33 mouse cellular contexts compared by ENCODE assay signal in the genomic region with DNA sequence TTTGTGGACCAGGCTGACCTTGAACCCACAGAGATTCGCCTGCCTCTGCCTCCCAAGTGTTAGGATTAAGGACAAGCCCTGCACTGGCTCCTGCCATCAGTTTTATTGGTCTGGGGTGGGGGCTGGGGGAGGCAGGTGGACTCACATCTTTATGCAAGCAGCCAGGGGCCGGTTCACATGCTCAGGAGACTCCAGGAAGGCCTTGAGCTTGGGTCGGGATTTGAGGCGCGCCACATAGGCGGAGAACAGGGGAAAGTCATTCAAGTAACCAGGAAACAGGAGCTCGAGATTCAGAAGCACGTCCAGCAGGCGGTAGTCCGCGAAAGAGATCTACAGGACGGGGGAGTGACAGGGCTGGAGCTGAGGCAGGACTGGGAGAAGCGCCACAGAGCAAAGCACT. TPM values are rescaled to one million over a fixed set of nuclear protein-coding genes. Genes with fewer than 3 reads are reported as not detected.
DNase-seq lines count a peak whose midpoint lies in the region; ATAC-seq and TF ChIP-seq lines count a peak whose summit lies in the region.
"Had no signal": no experiment of that assay in that cellular context is flagged by ENCODE, and none has a peak within 500 bp of the region (broad histone marks: within the 10 kb centered on the region; RNA-seq: fewer than 3 reads in every experiment).

No protein-coding gene starts in this region.

- DNase-seq in liver, adult 2 months (ENCODE audit: extremely low read depth, low read depth, low spot score), result no peak
- no peak for DNase-seq in liver, embryonic 11.5 days (ENCODE audit: low spot score)
- DNase-seq in ES-CJ7 (ENCODE audit: low read depth, low spot score), result peak; percentile 53
- no peak for DNase-seq in cerebellum, adult 9-10 months
- DNase-seq in hindbrain, embryonic 10.5 days (ENCODE audit: low spot score), result no peak
- DNase-seq: adrenal gland, postnatal 10 days; adrenal gland, postnatal 36 days; B cell, adult 2 months; cerebellum, adult 18-20 months; cerebellum, adult 9-11 months; cerebellum, postnatal 25 days; gastrocnemius, postnatal 25 days; heart, adult 2 months had no signal

- H3K79me2 ChIP-seq in liver, adult 2 months (ENCODE audit: control insufficient read depth, insufficient read depth, low read length), result no peaks in the 10 kb centered on the region

- H3K4me1 ChIP-seq in liver, adult 2 months (ENCODE audit: control insufficient read depth, insufficient read depth, low read length), result peaks cover 28% of the 10 kb centered on the region
- H3K4me1 ChIP-seq in liver, embryonic 11.5 days (replicated peaks; ENCODE audit: control insufficient read depth, insufficient read depth, low read length), result peaks cover 29% of the 10 kb centered on the region
- peaks cover 68% of the 10 kb centered on the region for H3K4me1 ChIP-seq in liver, embryonic 15.5 days (replicated peaks)
- H3K4me1 ChIP-seq in small intestine, adult 2 months (ENCODE audit: control insufficient read depth, insufficient read depth, insufficient read length, low read length), result peaks cover 43% of the 10 kb centered on the region
- peaks cover 12% of the 10 kb centered on the region for H3K4me1 ChIP-seq in hindbrain, embryonic 10.5 days (replicated peaks)

- H3K27me3 ChIP-seq in liver, adult 2 months (ENCODE audit: control insufficient read depth, insufficient read depth, low read length), result no peaks in the 10 kb centered on the region
- no peaks in the 10 kb centered on the region for H3K27me3 ChIP-seq in liver, embryonic 11.5 days (replicated peaks; ENCODE audit: control insufficient read depth, insufficient read depth, low read length)
- no peaks in the 10 kb centered on the region for H3K27me3 ChIP-seq in liver, embryonic 15.5 days
- no peaks in the 10 kb centered on the region for H3K27me3 ChIP-seq in small intestine, adult 2 months (ENCODE audit: control insufficient read depth, insufficient read depth, low read length)
- H3K27me3 ChIP-seq in hindbrain, embryonic 10.5 days (ENCODE audit: insufficient read depth, poor library complexity, severe bottlenecking), result no peaks in the 10 kb centered on the region
- H3K27me3 ChIP-seq: CH12.LX; embryonic facial prominence, embryonic 12.5 days; embryonic facial prominence, embryonic 15.5 days had no signal

- ATAC-seq in liver, embryonic 11.5 days (replicated peaks; ENCODE audit: low FRiP score), result no peak
- ATAC-seq in liver, embryonic 15.5 days (ENCODE audit: insufficient read depth), result no peak
- ATAC-seq: forebrain, embryonic 14.5 days; hindbrain, postnatal 0 days; inflammation-experienced regulatory T-cells, adult 6 months had no signal

- no peak overlapping the region for H3K4me2 ChIP-seq in liver, embryonic 11.5 days
- H3K4me2 ChIP-seq in liver, embryonic 15.5 days, result peak overlapping the region; percentile 75
- H3K4me2 ChIP-seq: embryonic facial prominence, embryonic 12.5 days; embryonic facial prominence, embryonic 15.5 days; heart, embryonic 11.5 days; hindbrain, embryonic 14.5 days had no signal

- no peak overlapping the region for H3K4me3 ChIP-seq in liver, adult 2 months (ENCODE audit: insufficient read depth, low read depth, low read length)
- no peak overlapping the region for H3K4me3 ChIP-seq in liver, embryonic 11.5 days (ENCODE audit: low read depth, low read length)
- H3K4me3 ChIP-seq in liver, embryonic 15.5 days (replicated peaks), result no peak overlapping the region
- no peak overlapping the region for H3K4me3 ChIP-seq in small intestine, adult 2 months (ENCODE audit: low read depth, low read length)
- no peak overlapping the region for H3K4me3 ChIP-seq in hindbrain, embryonic 10.5 days
- H3K4me3 ChIP-seq: embryonic facial prominence, embryonic 12.5 days; embryonic facial prominence, embryonic 15.5 days; heart, adult 2 months had no signal

- TF ChIP-seq POLR2A in liver, adult 2 months (IDR thresholded peaks at IDR 0.05; ENCODE audit: extremely low read depth, insufficient read depth, low read length), result no peak
- 0 out of 2 replicates have a peak, but pooled peaks have one; percentile 22 for TF ChIP-seq POLR2A in small intestine, adult 2 months (IDR thresholded peaks at IDR 0.05; ENCODE audit: low read depth, low read length)

- no peaks in the 10 kb centered on the region for H3K9me3 ChIP-seq in liver, embryonic 11.5 days (ENCODE audit: control insufficient read depth, low read length)
- H3K9me3 ChIP-seq in liver, embryonic 15.5 days (replicated peaks), result no peaks in the 10 kb centered on the region
- H3K9me3 ChIP-seq in hindbrain, embryonic 10.5 days, result no peaks in the 10 kb centered on the region
- H3K9me3 ChIP-seq: embryonic facial prominence, embryonic 12.5 days; embryonic facial prominence, embryonic 15.5 days had no signal

- no peak overlapping the region for H3K9ac ChIP-seq in liver, adult 2 months (ENCODE audit: low read depth, low read length)
- no peak overlapping the region for H3K9ac ChIP-seq in liver, embryonic 11.5 days (ENCODE audit: low read depth, low read length)
- 0 out of 2 replicates have a peak overlapping the region, but pooled peaks have one; percentile 1 for H3K9ac ChIP-seq in liver, embryonic 15.5 days
- H3K9ac ChIP-seq: embryonic facial prominence, embryonic 12.5 days; embryonic facial prominence, embryonic 15.5 days; hindbrain, embryonic 14.5 days had no signal

- no peaks in the 10 kb centered on the region for H3K36me3 ChIP-seq in liver, adult 2 months (ENCODE audit: control insufficient read depth, insufficient read depth, low read length)
- H3K36me3 ChIP-seq in liver, embryonic 11.5 days (ENCODE audit: control insufficient read depth, insufficient read depth, low read length), result no peaks in the 10 kb centered on the region
- H3K36me3 ChIP-seq in liver, embryonic 15.5 days (replicated peaks), result no peaks in the 10 kb centered on the region
- no peaks in the 10 kb centered on the region for H3K36me3 ChIP-seq in small intestine, adult 2 months (ENCODE audit: control insufficient read depth, insufficient read depth, low read length)
- H3K36me3 ChIP-seq in hindbrain, embryonic 10.5 days, result no peaks in the 10 kb centered on the region
- H3K36me3 ChIP-seq: embryonic facial prominence, embryonic 12.5 days; embryonic facial prominence, embryonic 15.5 days had no signal

- 86% methylated on average over 13 of the region's 13 CpGs for WGBS in liver, adult 2 months
- 84% methylated on average over 13 of the region's 13 CpGs for WGBS in liver, embryonic 11.5 days
- WGBS in liver, embryonic 15.5 days (ENCODE audit: insufficient replicate concordance), result 79% methylated on average over 13 of the region's 13 CpGs
- 85% methylated on average over 13 of the region's 13 CpGs for WGBS in small intestine, adult 2 months
- WGBS in hindbrain, embryonic 10.5 days, result 87% methylated on average over 13 of the region's 13 CpGs

- peak overlapping the region; percentile 98 for H3K27ac ChIP-seq in liver, adult 2 months (replicated peaks; ENCODE audit: insufficient read depth, low read depth, low read length)
- H3K27ac ChIP-seq in liver, embryonic 11.5 days (ENCODE audit: low read depth, low read length), result no peak overlapping the region
- H3K27ac ChIP-seq in liver, embryonic 15.5 days (replicated peaks), result peak overlapping the region; percentile 91
- peak overlapping the region; percentile 80; the same call in 1 of the 2 replicates for H3K27ac ChIP-seq in small intestine, adult 2 months (ENCODE audit: insufficient read depth, low read depth, low read length)
- H3K27ac ChIP-seq in hindbrain, embryonic 10.5 days, result no peak overlapping the region
- H3K27ac ChIP-seq: embryonic facial prominence, embryonic 12.5 days; embryonic facial prominence, embryonic 15.5 days; heart, adult 2 months; hindbrain, embryonic 14.5 days; hindbrain, postnatal 0 days had no signal

- TF ChIP-seq CTCF in liver, adult 2 months (IDR thresholded peaks at IDR 0.05; ENCODE audit: low read depth, low read length), result no peak
- TF ChIP-seq CTCF in small intestine, adult 2 months (IDR thresholded peaks at IDR 0.05; ENCODE audit: extremely low read depth, insufficient read length, insufficient replicate concordance, low read depth, low read length), result no peak

RNA-seq across cellular contexts. Expression of a gene that starts 2.0 kb away (rescaled TPM):
- total RNA-seq in liver, adult 2 months (2014; rRNA removed), result 21.5 and 28.1 TPM in 2 replicates
- polyA plus RNA-seq in liver, adult 2 months (2012; rRNA removed), result 54.3 and 66.1 TPM in 2 replicates
- 14.6 and 16.7 TPM in 2 replicates for polyA plus RNA-seq in liver, embryonic 11.5 days (2014; fragmentation: Nextera tagmentation; extraction: Ambion mirVana)
- 77.6 and 97.4 TPM in 2 replicates for polyA plus RNA-seq in liver, embryonic 15.5 days (2015; fragmentation: Nextera tagmentation; extraction: Ambion mirVana)
- 11.8 and 15.0 TPM in 2 replicates for polyA plus RNA-seq in small intestine, adult 2 months (2012; rRNA removed)
- not detected in 2 replicates for polyA plus RNA-seq in hindbrain, embryonic 10.5 days (2016; fragmentation: Nextera tagmentation; extraction: Ambion mirVana)
- total RNA-seq: gastrocnemius, adult 8-10 months; gastrocnemius, postnatal 25 days; granulocyte monocyte progenitor cell, adult 5-6 weeks; heart, adult 2 months; heart, postnatal 25 days; hindbrain, postnatal 0 days had no signal
- polyA plus RNA-seq: embryonic facial prominence, embryonic 12.5 days; forebrain, embryonic 11.5 days; forebrain, embryonic 14.5 days; heart, embryonic 14.5 days; heart, postnatal 0 days; hindbrain, embryonic 11.5 days; hindbrain, embryonic 14.5 days; hindbrain, postnatal 0 days had no signal

RNA-seq across cellular contexts. Expression of a gene that starts 11.6 kb away (rescaled TPM):
- total RNA-seq in liver, adult 2 months (2014; rRNA removed), result 4.1 and 7.9 TPM in 2 replicates
- polyA plus RNA-seq in liver, adult 2 months (2012; rRNA removed), result 4.4 and 9.2 TPM in 2 replicates
- polyA plus RNA-seq in liver, embryonic 11.5 days (2014; fragmentation: Nextera tagmentation; extraction: Ambion mirVana), result 5.5 and 6.1 TPM in 2 replicates
- 7.7 and 8.0 TPM in 2 replicates for polyA plus RNA-seq in liver, embryonic 15.5 days (2015; fragmentation: Nextera tagmentation; extraction: Ambion mirVana)
- 231 and 289 TPM in 2 replicates for polyA plus RNA-seq in small intestine, adult 2 months (2012; rRNA removed)
- 1.3 and 2.1 TPM in 2 replicates for polyA plus RNA-seq in hindbrain, embryonic 10.5 days (2016; fragmentation: Nextera tagmentation; extraction: Ambion mirVana)

RNA-seq across cellular contexts. Expression of a gene that starts 19.6 kb away (rescaled TPM):
- 456 and 810 TPM in 2 replicates for total RNA-seq in liver, adult 2 months (2014; rRNA removed)
- 965 and 1,374 TPM in 2 replicates for polyA plus RNA-seq in liver, adult 2 months (2012; rRNA removed)
- polyA plus RNA-seq in liver, embryonic 11.5 days (2014; fragmentation: Nextera tagmentation; extraction: Ambion mirVana), result 733 and 765 TPM in 2 replicates
- 752 and 794 TPM in 2 replicates for polyA plus RNA-seq in liver, embryonic 15.5 days (2015; fragmentation: Nextera tagmentation; extraction: Ambion mirVana)
- polyA plus RNA-seq in small intestine, adult 2 months (2012; rRNA removed), result 798 and 1,214 TPM in 2 replicates
- 442 and 460 TPM in 2 replicates for polyA plus RNA-seq in hindbrain, embryonic 10.5 days (2016; fragmentation: Nextera tagmentation; extraction: Ambion mirVana)

RNA-seq across cellular contexts. Expression of a gene that starts 24.0 kb away (rescaled TPM):
- total RNA-seq in liver, adult 2 months (2014; rRNA removed), result 0.13 and 0.37 TPM in 2 replicates
- 0.27 and 0.70 TPM in 2 replicates for polyA plus RNA-seq in liver, adult 2 months (2012; rRNA removed)
- polyA plus RNA-seq in liver, embryonic 11.5 days (2014; fragmentation: Nextera tagmentation; extraction: Ambion mirVana), result 0.51 and 0.52 TPM in 2 replicates
- polyA plus RNA-seq in liver, embryonic 15.5 days (2015; fragmentation: Nextera tagmentation; extraction: Ambion mirVana), result 0.29 and 0.38 TPM in 2 replicates
- polyA plus RNA-seq in small intestine, adult 2 months (2012; rRNA removed), result 24.8 TPM in 1 of 2 replicates, not detected in the other
- not detected in 2 replicates for polyA plus RNA-seq in hindbrain, embryonic 10.5 days (2016; fragmentation: Nextera tagmentation; extraction: Ambion mirVana)
- total RNA-seq: adrenal gland, adult 18-20 months; adrenal gland, postnatal 36 days; CH12.LX; common myeloid progenitor, adult 5-6 weeks; ES-E14; gastrocnemius, adult 8-10 months; gastrocnemius, postnatal 25 days; granulocyte monocyte progenitor cell, adult 5-6 weeks; heart, adult 2 months; heart, postnatal 25 days; hindbrain, postnatal 0 days had no signal
- polyA plus RNA-seq: embryonic facial prominence, embryonic 15.5 days; forebrain, embryonic 11.5 days; forebrain, embryonic 14.5 days; heart, adult 2 months; heart, embryonic 11.5 days; heart, embryonic 14.5 days; heart, postnatal 0 days; hindbrain, embryonic 11.5 days; hindbrain, embryonic 14.5 days; hindbrain, postnatal 0 days; inflammation-experienced regulatory T-cells, adult 6 months had no signal

RNA-seq across cellular contexts. Expression of a gene that starts 39.6 kb away (rescaled TPM):
- 33.9 and 44.0 TPM in 2 replicates for total RNA-seq in liver, adult 2 months (2014; rRNA removed)
- 185 and 198 TPM in 2 replicates for polyA plus RNA-seq in liver, adult 2 months (2012; rRNA removed)
- 121 and 135 TPM in 2 replicates for polyA plus RNA-seq in liver, embryonic 11.5 days (2014; fragmentation: Nextera tagmentation; extraction: Ambion mirVana)
- polyA plus RNA-seq in liver, embryonic 15.5 days (2015; fragmentation: Nextera tagmentation; extraction: Ambion mirVana), result 115 and 127 TPM in 2 replicates
- polyA plus RNA-seq in small intestine, adult 2 months (2012; rRNA removed), result 186 and 366 TPM in 2 replicates
- 90.5 and 93.3 TPM in 2 replicates for polyA plus RNA-seq in hindbrain, embryonic 10.5 days (2016; fragmentation: Nextera tagmentation; extraction: Ambion mirVana)

Comparison
In these comparisons a context has a peak if more than half of its experiments do, and no peak if none do; other contexts are left out.
1. H3K27ac ChIP-seq: peak in liver, adult 2 months (single experiment), liver, embryonic 15.5 days (single experiment) and small intestine, adult 2 months (single experiment); none in liver, embryonic 11.5 days (single experiment) and hindbrain, embryonic 10.5 days (single experiment).
2. RNA of a gene that starts 2.0 kb away (polyA plus RNA-seq): 77.6 to 97.4 TPM in liver, embryonic 15.5 days, 54.3 to 66.1 TPM in liver, adult 2 months, 14.6 to 16.7 TPM in liver, embryonic 11.5 days and 11.8 to 15.0 TPM in small intestine, adult 2 months; not detected in hindbrain, embryonic 10.5 days; every median in the first group is over 10 times any median in the second.
3. RNA of a gene that starts 11.6 kb away (polyA plus RNA-seq): 231 to 289 TPM in small intestine, adult 2 months; 4.4 to 9.2 TPM in liver, adult 2 months, 7.7 to 8.0 TPM in liver, embryonic 15.5 days, 5.5 to 6.1 TPM in liver, embryonic 11.5 days and 1.3 to 2.1 TPM in hindbrain, embryonic 10.5 days; every median in the first group is over 10 times any median in the second.